16 mouse cellular contexts compared by ENCODE assay signal in the genomic region with DNA sequence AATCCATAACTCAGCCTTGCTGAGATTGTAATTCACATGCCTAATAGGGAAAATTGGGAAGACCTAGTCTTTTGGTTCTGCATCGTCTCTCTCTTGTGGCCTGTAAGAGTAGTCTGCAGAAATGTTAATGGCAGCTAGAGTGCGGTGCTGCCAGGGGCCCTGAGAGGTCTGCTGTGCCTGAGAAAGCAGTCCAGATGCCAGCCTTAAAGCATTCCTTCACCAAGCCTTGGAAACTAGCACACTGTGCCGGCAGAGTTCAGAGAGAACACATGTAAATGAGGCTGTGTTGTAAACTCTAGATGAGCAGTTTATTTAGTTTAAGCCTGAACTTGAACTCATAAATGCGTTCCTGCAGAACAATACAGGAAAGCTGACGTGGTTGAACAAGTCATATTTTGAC.
DNase-seq lines count a peak whose midpoint lies in the region; ATAC-seq and TF ChIP-seq lines count a peak whose summit lies in the region.
"Had no signal": no experiment of that assay in that cellular context is flagged by ENCODE, and none has a peak within 500 bp of the region (broad histone marks: within the 10 kb centered on the region; RNA-seq: fewer than 3 reads in every experiment).

No protein-coding gene starts in this region.

- H3K27ac ChIP-seq in neural tube, embryonic 11.5 days (ENCODE audit: low read depth, low read length), result no peak overlapping the region
- H3K27ac ChIP-seq in forebrain, postnatal 0 days (ENCODE audit: low read depth, low read length), result no peak overlapping the region
- peak overlapping the region; percentile 58 for H3K27ac ChIP-seq in midbrain, embryonic 12.5 days (replicated peaks)
- H3K27ac ChIP-seq: embryonic facial prominence, embryonic 15.5 days had no signal

- ATAC-seq in neural tube, embryonic 11.5 days (ENCODE audit: insufficient read depth, low FRiP score, low TSS enrichment), result peak; percentile 56; the same call in 1 of the 2 replicates
- ATAC-seq in forebrain, postnatal 0 days, result peak; percentile 54
- ATAC-seq in midbrain, embryonic 12.5 days (ENCODE audit: low FRiP score, low read depth), result peak; percentile 28

- H3K27me3 ChIP-seq in neural tube, embryonic 11.5 days (ENCODE audit: control insufficient read depth, insufficient read depth, low read length), result no peaks in the 10 kb centered on the region
- no peaks in the 10 kb centered on the region for H3K27me3 ChIP-seq in forebrain, postnatal 0 days (ENCODE audit: insufficient read depth, low read length)
- H3K27me3 ChIP-seq in midbrain, embryonic 12.5 days, result peaks cover 21% of the 10 kb centered on the region
- H3K27me3 ChIP-seq: CH12.LX; embryonic facial prominence, embryonic 15.5 days had no signal

- H3K4me2 ChIP-seq in neural tube, embryonic 11.5 days (ENCODE audit: low read depth), result no peak overlapping the region
- H3K4me2 ChIP-seq in forebrain, postnatal 0 days (ENCODE audit: low read depth), result no peak overlapping the region
- H3K4me2 ChIP-seq in midbrain, embryonic 12.5 days (replicated peaks), result no peak overlapping the region
- H3K4me2 ChIP-seq: embryonic facial prominence, embryonic 15.5 days; lung, embryonic 14.5 days had no signal

- no peak for DNase-seq in neural tube, embryonic 11.5 days (ENCODE audit: low spot score)
- no peak for DNase-seq in neural tube, embryonic 10.5 days (ENCODE audit: extremely low spot score, low spot score)
- no peak for DNase-seq in forebrain, postnatal 0 days
- DNase-seq in lung, postnatal 10 days, result no peak
- DNase-seq in frontal cortex, adult 2 months (ENCODE audit: extremely low spot score in 1 of 2, low spot score in 1 of 2), result no peak
- DNase-seq in thymus, postnatal 36 days, result no peak
- DNase-seq: cerebellum, postnatal 14 days; heart, adult 18-20 months; heart, postnatal 4 days; layer of hippocampus, adult 9-11 months; lung, embryonic 14.5 days; right cerebral cortex, postnatal 14 days; thymus, postnatal 4 days had no signal

- peak; percentile 16; the same call in 1 of the 2 replicates for TF ChIP-seq CTCF in forebrain, postnatal 0 days (IDR thresholded peaks at IDR 0.05; ENCODE audit: low read depth)

- no peak overlapping the region for H3K9ac ChIP-seq in neural tube, embryonic 11.5 days (ENCODE audit: low read length)
- H3K9ac ChIP-seq in forebrain, postnatal 0 days, result no peak overlapping the region
- H3K9ac ChIP-seq in midbrain, embryonic 12.5 days (replicated peaks), result no peak overlapping the region
- H3K9ac ChIP-seq: embryonic facial prominence, embryonic 15.5 days; lung, embryonic 14.5 days had no signal

- WGBS in neural tube, embryonic 11.5 days, result 48% methylated on average over 5 of the region's 5 CpGs
- WGBS in forebrain, postnatal 0 days, result 19% methylated on average over 5 of the region's 5 CpGs
- WGBS in midbrain, embryonic 12.5 days, result 37% methylated on average over 5 of the region's 5 CpGs

- H3K4me1 ChIP-seq in neural tube, embryonic 11.5 days (ENCODE audit: control insufficient read depth, insufficient read depth, low read length), result peaks cover 28% of the 10 kb centered on the region
- H3K4me1 ChIP-seq in forebrain, postnatal 0 days (ENCODE audit: insufficient read depth), result no peaks in the 10 kb centered on the region
- H3K4me1 ChIP-seq in midbrain, embryonic 12.5 days, result peaks cover 48% of the 10 kb centered on the region

- no peaks in the 10 kb centered on the region for H3K9me3 ChIP-seq in neural tube, embryonic 11.5 days (ENCODE audit: control insufficient read depth, low read length)
- no peaks in the 10 kb centered on the region for H3K9me3 ChIP-seq in forebrain, postnatal 0 days (ENCODE audit: low read length)
- H3K9me3 ChIP-seq in midbrain, embryonic 12.5 days, result no peaks in the 10 kb centered on the region
- H3K9me3 ChIP-seq: embryonic facial prominence, embryonic 15.5 days had no signal

- H3K36me3 ChIP-seq in neural tube, embryonic 11.5 days (ENCODE audit: control insufficient read depth, insufficient read depth, low read length), result no peaks in the 10 kb centered on the region
- H3K36me3 ChIP-seq in forebrain, postnatal 0 days (ENCODE audit: insufficient read depth), result no peaks in the 10 kb centered on the region
- H3K36me3 ChIP-seq in midbrain, embryonic 12.5 days, result no peaks in the 10 kb centered on the region
- H3K36me3 ChIP-seq: embryonic facial prominence, embryonic 15.5 days had no signal

- no peak overlapping the region for H3K4me3 ChIP-seq in neural tube, embryonic 11.5 days (ENCODE audit: low read depth, low read length)
- H3K4me3 ChIP-seq in forebrain, postnatal 0 days (ENCODE audit: low read depth, low read length), result no peak overlapping the region
- H3K4me3 ChIP-seq in midbrain, embryonic 12.5 days, result no peak overlapping the region
- H3K4me3 ChIP-seq: embryonic facial prominence, embryonic 15.5 days had no signal
